Mouse (Mus musculus) myocyte (in vitro differentiated cells): Measurements from ENCODE around the gene Cerk. TPM values are rescaled to one million over a fixed set of nuclear protein-coding genes. Genes with fewer than 3 reads are reported as not detected.
A peak's percentile ranks its signal among the peaks of the same experiment; 100 is the strongest.

Source experiments
- H3K27me3 ChIP-seq: one replicate; pipeline ENCODE4 v1.6.1; 2011; ENCODE audit not compliant: control insufficient read depth, insufficient read depth, insufficient read length
- H3K36me3 ChIP-seq: one replicate; pipeline ENCODE4 v1.6.1; 2011; ENCODE audit not compliant: control insufficient read depth, insufficient read depth
- H3K4me2 ChIP-seq: one replicate; pipeline ENCODE4 v1.6.1; 2011; ENCODE audit warnings: low read depth, control low read depth
- H3K4me3 ChIP-seq: one replicate; pipeline ENCODE4 v1.5.1; 2011; ENCODE audit warnings: mild to moderate bottlenecking, control low read depth, moderate library complexity
- H3K79me2 ChIP-seq: one replicate; pipeline ENCODE4 v1.6.1; 2011; ENCODE audit not compliant: control insufficient read depth, insufficient read depth
- H3ac ChIP-seq: one replicate; pipeline ENCODE4 v1.6.1; 2011; ENCODE audit not compliant: control insufficient read depth, insufficient read length
- CEBPB ChIP-seq: IDR thresholded peaks from 2 replicates; pipeline ENCODE4 v1.6.1; 2011; ENCODE audit warnings: mild to moderate bottlenecking, moderate library complexity; ENCODE audit not compliant: poor library complexity, insufficient read depth, severe bottlenecking
- E2F4 ChIP-seq: IDR thresholded peaks from one replicate; pipeline ENCODE4 v1.6.1; 2011; ENCODE audit warnings: mild to moderate bottlenecking, control low read depth, moderate library complexity; ENCODE audit not compliant: insufficient read depth
- MAX ChIP-seq: IDR thresholded peaks from one replicate; pipeline ENCODE4 v1.6.1; 2011; ENCODE audit warnings: low read depth, mild to moderate bottlenecking, control low read depth
- MYOD1 ChIP-seq, 3 experiments: IDR thresholded peaks; one replicate each; pipeline ENCODE4 v1.6.1; 2011; ENCODE audit warnings: control low read depth in 2 of 3, low read depth in 2 of 3, mild to moderate bottlenecking in 2 of 3, moderate library complexity in 1 of 3; ENCODE audit not compliant: insufficient read length in 2 of 3, control insufficient read depth in 1 of 3
- MYOG ChIP-seq, 3 experiments: IDR thresholded peaks; one replicate each; pipeline ENCODE4 v1.6.1; 2011; ENCODE audit warnings: control low read depth in 2 of 3, low read depth in 2 of 3, mild to moderate bottlenecking in 2 of 3; ENCODE audit not compliant: insufficient read length in 2 of 3, control insufficient read depth in 1 of 3, insufficient read depth in 1 of 3
- POLR2A ChIP-seq: IDR thresholded peaks from one replicate; pipeline ENCODE4 v1.6.1; 2011; ENCODE audit warnings: low read depth, mild to moderate bottlenecking, control low read depth, moderate library complexity; ENCODE audit not compliant: insufficient read length
- POLR2AphosphoS2 ChIP-seq: IDR thresholded peaks from one replicate; pipeline ENCODE4 v1.6.1; 2011; ENCODE audit warnings: low read depth, control low read depth; ENCODE audit not compliant: insufficient read length
- REST ChIP-seq: IDR thresholded peaks from one replicate; pipeline ENCODE4 v1.6.1; 2011; ENCODE audit warnings: mild to moderate bottlenecking, control low read depth, moderate library complexity; ENCODE audit not compliant: insufficient read depth, insufficient read length
- SRF ChIP-seq: IDR thresholded peaks from one replicate; pipeline ENCODE4 v1.6.1; 2011; ENCODE audit warnings: low read depth; ENCODE audit not compliant: control insufficient read depth, insufficient read length
- TCF12 ChIP-seq: IDR thresholded peaks from one replicate; pipeline ENCODE4 v1.6.1; 2011; ENCODE audit warnings: mild to moderate bottlenecking, control low read depth; ENCODE audit not compliant: poor library complexity, insufficient read depth, severe bottlenecking
- TCF3 ChIP-seq: IDR thresholded peaks from one replicate; pipeline ENCODE4 v1.6.1; 2011; ENCODE audit warnings: low read depth, control low read depth; ENCODE audit not compliant: insufficient read length
- USF1 ChIP-seq: IDR thresholded peaks from one replicate; pipeline ENCODE4 v1.6.1; 2011; ENCODE audit warnings: low read depth, mild to moderate bottlenecking, control low read depth, moderate library complexity
- polyA plus RNA-seq: library from polyadenylated mRNA; unstranded; fragments of >200 nt; fragmentation: generic; extraction: Trizol; gene quantifications from one replicate; pipeline ENCODE4 v1.2.1, GENCODE M21; 2012; ENCODE audit warnings: missing spikeins

Cerk gene
- polyA plus RNA-seq, 1 experiment, result 13.8 TPM

DNA sequence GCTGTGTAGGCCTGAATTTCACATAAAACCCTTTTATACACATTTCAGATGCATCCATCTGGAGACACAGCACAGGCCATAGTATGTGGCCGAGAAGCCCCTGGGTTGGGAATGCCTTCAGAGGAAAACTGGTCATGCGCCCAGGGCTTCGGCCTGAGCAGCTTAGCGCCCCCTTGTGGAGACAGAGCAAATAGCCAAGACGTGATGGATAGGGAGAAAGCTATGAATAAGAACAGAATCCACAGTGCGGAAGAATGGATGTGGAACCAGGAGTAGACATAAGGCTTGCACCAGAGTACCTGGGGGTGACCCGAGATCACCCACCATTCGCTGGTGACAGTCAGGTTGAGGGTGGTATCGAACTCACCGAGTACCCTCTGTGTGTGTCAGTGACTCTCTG lies 45.6 kb downstream of the Cerk start:
- Histone ChIP-seq H3K27me3 (no peaks in the 10 kb centered on the region), H3K79me2 (no peaks in the 10 kb centered on the region), H3ac (no peak overlapping the region), H3K4me2 (no peak overlapping the region), H3K36me3 (peaks cover 5% of the 10 kb centered on the region), H3K4me3 (no peak overlapping the region)
- TF ChIP-seq POLR2AphosphoS2, result no peak
- TF ChIP-seq MYOG (IDR thresholded peaks at IDR 0.05; ENCODE audit: control insufficient read depth in 1 of 3, insufficient read depth in 1 of 3, insufficient read length in 2 of 3, low read depth in 2 of 3), result no peak
- TF ChIP-seq MAX, result no peak
- no peak for TF ChIP-seq TCF3
- TF ChIP-seq USF1, result no peak
- TF ChIP-seq SRF, result no peak
- TF ChIP-seq MYOD1 (IDR thresholded peaks at IDR 0.05; ENCODE audit: control insufficient read depth in 1 of 3, insufficient read length in 2 of 3, low read depth in 2 of 3), result no peak
- no peak for TF ChIP-seq CEBPB
- TF ChIP-seq TCF12, result no peak
- no peak for TF ChIP-seq POLR2A

DNA sequence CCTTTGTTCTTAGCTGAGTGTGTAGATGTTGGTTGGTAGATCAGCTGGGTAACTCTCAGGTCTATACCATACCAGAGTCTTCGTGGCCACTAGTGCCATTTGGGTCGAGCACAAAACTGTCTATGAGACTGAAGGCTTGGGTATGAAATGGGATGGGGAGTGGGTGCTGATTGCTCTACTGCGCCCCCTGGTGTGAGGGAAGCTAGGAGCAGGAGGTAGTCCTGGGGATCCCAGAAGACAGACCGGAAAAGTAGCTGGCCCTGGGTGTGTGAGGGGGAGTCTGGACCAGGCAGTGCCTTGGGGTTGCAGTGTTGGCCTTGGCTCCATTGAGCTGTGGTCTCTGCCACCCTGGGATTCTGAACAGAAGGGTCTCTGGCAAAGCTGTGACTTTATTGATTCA lies 48.3 kb downstream of the Cerk start:
- TF ChIP-seq POLR2AphosphoS2, result peak; percentile 38
- TF ChIP-seq MAX, result no peak

GRCm38 (mm10) chr15:86134941-86135783 lies 50.8 kb downstream of the Cerk start:
- no peak overlapping the region for H3K4me2 ChIP-seq
- H3K36me3 ChIP-seq, result peaks cover 5% of the 10 kb centered on the region
- H3K27me3 ChIP-seq, result no peaks in the 10 kb centered on the region
- no peak overlapping the region for H3ac ChIP-seq
- TF ChIP-seq USF1, result no peak
- TF ChIP-seq POLR2AphosphoS2, result peak; percentile 30
- TF ChIP-seq MYOG (IDR thresholded peaks at IDR 0.05; ENCODE audit: control insufficient read depth in 1 of 3, insufficient read depth in 1 of 3, insufficient read length in 2 of 3, low read depth in 2 of 3), result no peak
- TF ChIP-seq TCF12, result no peak
- no peak for TF ChIP-seq CEBPB
- TF ChIP-seq MYOD1 (IDR thresholded peaks at IDR 0.05; ENCODE audit: control insufficient read depth in 1 of 3, insufficient read length in 2 of 3, low read depth in 2 of 3), result peak in 1 of 3 experiments; percentile 2
- TF ChIP-seq POLR2A, result no peak
- TF ChIP-seq MAX, result no peak
- no peaks in the 10 kb centered on the region for H3K79me2 ChIP-seq
- H3K4me3 ChIP-seq, result no peak overlapping the region

More for the DNA sequence above, 48.3 kb downstream of the Cerk start:
- Histone ChIP-seq H3K4me3 (no peak overlapping the region), H3K4me2 (no peak overlapping the region), H3K79me2 (no peaks in the 10 kb centered on the region), H3K27me3 (no peaks in the 10 kb centered on the region), H3K36me3 (peaks cover 5% of the 10 kb centered on the region), H3ac (no peak overlapping the region)

- H3K79me2 ChIP-seq, result no peaks in the 10 kb centered on the region
- no peak overlapping the region for H3K4me2 ChIP-seq
- H3K36me3 ChIP-seq, result peaks cover 6% of the 10 kb centered on the region
- no peak overlapping the region for H3K4me3 ChIP-seq
- no peaks in the 10 kb centered on the region for H3K27me3 ChIP-seq
- no peak overlapping the region for H3ac ChIP-seq
- TF ChIP-seq TCF3 (no peak), SRF (no peak)
Measured at GRCm38 (mm10) chr15:86130657-86131056, 55.3 kb downstream of the Cerk start.

GRCm38 (mm10) chr15:86129036-86129435 lies 56.9 kb downstream of the Cerk start:
- peaks cover 6% of the 10 kb centered on the region for H3K36me3 ChIP-seq
- no peaks in the 10 kb centered on the region for H3K79me2 ChIP-seq
- H3K4me3 ChIP-seq, result no peak overlapping the region
- TF ChIP-seq MAX, result no peak
- no peak for TF ChIP-seq CEBPB
- TF ChIP-seq TCF12, result no peak
- TF ChIP-seq MYOG (IDR thresholded peaks at IDR 0.05; ENCODE audit: control insufficient read depth in 1 of 3, insufficient read depth in 1 of 3, insufficient read length in 2 of 3, low read depth in 2 of 3), result no peak
- no peak for TF ChIP-seq USF1
- no peak for TF ChIP-seq TCF3
- no peak for TF ChIP-seq POLR2A
- no peak for TF ChIP-seq REST
- no peak for TF ChIP-seq E2F4
- H3ac ChIP-seq, result no peak overlapping the region
- no peak overlapping the region for H3K4me2 ChIP-seq
- H3K27me3 ChIP-seq, result no peaks in the 10 kb centered on the region
